Mouse (Mus musculus) hindbrain, embryonic 10.5 days (tissue): ENCODE data around the gene Ptbp1. TPM values are rescaled to one million over a fixed set of nuclear protein-coding genes. Genes with fewer than 3 reads are reported as not detected.

Source experiments
- DNase-seq: peaks from one replicate; pipeline ENCODE4 v3.0.0-alpha.2; 2017; ENCODE audit warnings: low spot score
- H3K27ac ChIP-seq: fragments of 300-500 bp; sonication (generic); 2 replicates; pipeline ENCODE4 v1.5.1; 2016; ENCODE audit warnings: mild to moderate bottlenecking, moderate library complexity
- H3K27me3 ChIP-seq: fragments of 300-500 bp; sonication (generic); 2 replicates; pipeline ENCODE4 v1.6.1; 2016; ENCODE audit warnings: mild to moderate bottlenecking; ENCODE audit not compliant: poor library complexity, insufficient read depth, severe bottlenecking
- H3K36me3 ChIP-seq: fragments of 300-500 bp; sonication (generic); 2 replicates; pipeline ENCODE4 v1.6.1; 2016; ENCODE audit warnings: mild to moderate bottlenecking, moderate library complexity
- H3K4me1 ChIP-seq: fragments of 300-500 bp; sonication (generic); replicated peaks from 2 replicates; pipeline ENCODE4 v1.6.1; 2016; ENCODE audit warnings: mild to moderate bottlenecking
- H3K4me3 ChIP-seq: fragments of 300-500 bp; sonication (generic); 2 replicates; pipeline ENCODE4 v1.5.1; 2016; ENCODE audit warnings: mild to moderate bottlenecking, moderate library complexity
- H3K9me3 ChIP-seq: fragments of 300-500 bp; sonication (generic); 2 replicates; pipeline ENCODE4 v1.6.1; 2016; ENCODE audit warnings: mild to moderate bottlenecking, moderate library complexity
- WGBS: fragments of 180-500 bp; shearing (Covaris S2); methylation state at CpG from one replicate; pipeline ENCODE4 v1.1.7; 2016; 5-methylcytosine and 5-hydroxymethylcytosine counted together
- polyA plus RNA-seq: library from polyadenylated mRNA; unstranded; fragments of >200 nt; fragmentation: Nextera tagmentation; extraction: Ambion mirVana; gene quantifications from 2 replicates; pipeline ENCODE4 v1.2.1, GENCODE M21; 2016

Ptbp1 gene
- polyA plus RNA-seq, 1 experiment from 2014 or later = 288 TPM

DNA sequence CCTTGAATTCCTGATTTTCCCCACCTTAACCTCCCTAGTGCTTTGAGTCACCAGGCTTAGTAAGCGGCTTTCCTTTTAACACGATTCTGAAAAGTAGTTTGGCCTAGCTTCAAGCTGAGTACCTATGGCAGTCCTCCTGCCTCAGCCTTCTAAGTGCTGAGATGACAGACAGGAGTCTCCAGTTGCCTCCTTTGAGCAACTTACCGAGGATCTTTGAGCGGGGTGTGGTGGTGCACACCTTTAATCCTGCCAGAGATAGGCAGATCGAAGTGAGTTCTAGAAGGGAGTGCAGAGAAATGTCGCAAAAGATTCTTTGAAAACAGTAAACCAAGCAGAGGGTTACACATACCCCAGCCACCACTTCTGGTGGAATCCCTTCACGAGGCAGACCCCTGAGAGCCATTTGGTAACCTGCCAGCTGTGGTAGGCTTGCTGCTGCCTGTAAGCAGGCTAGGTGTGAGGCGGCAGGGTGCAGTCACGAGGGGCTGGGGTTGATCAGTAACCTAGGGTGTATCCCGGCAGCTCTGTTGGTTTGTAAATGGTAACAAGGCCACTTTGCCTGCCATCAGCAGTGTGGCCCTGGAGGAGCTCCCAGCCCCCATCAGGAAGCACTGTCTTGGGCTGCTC is 1.4 kb downstream of the Ptbp1 start:
- Histone ChIP-seq H3K27me3 (no peaks in the 10 kb centered on the region), H3K9me3 (no peaks in the 10 kb centered on the region), H3K36me3 (peaks cover 57% of the 10 kb centered on the region), H3K4me3 (peak overlapping the region; percentile 98), H3K4me1 (peaks cover 66% of the 10 kb centered on the region), H3K27ac (peak overlapping the region; percentile 100)
- WGBS = 8% methylated on average over 10 of the region's 10 CpGs
- DNase-seq = no peak

DNA sequence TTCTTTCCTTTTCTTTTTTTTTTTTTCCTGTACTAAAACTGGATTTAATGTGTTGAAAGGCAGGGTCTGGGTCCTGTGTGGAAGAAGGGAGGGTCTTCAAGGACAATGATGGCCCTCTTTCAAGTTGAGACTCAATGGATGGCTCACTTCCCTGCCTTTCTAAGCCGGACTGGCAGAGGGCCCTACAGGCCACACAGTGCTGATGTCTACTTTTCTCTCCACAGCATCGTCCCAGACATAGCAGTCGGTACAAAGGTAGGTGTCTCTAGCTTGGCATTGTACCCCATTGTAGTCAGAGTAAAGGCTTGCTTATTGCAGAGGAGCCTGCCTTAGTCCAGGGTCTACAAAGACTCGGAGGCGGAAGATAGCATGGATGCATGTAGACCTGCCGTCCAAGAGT is 2.1 kb downstream of the Ptbp1 start:
- peak overlapping the region; percentile 98 for H3K4me3 ChIP-seq
- 62% methylated on average over 6 of the region's 6 CpGs for WGBS
- DNase-seq = no peak
- no peaks in the 10 kb centered on the region for H3K27me3 ChIP-seq
- H3K9me3 ChIP-seq = no peaks in the 10 kb centered on the region
- peaks cover 69% of the 10 kb centered on the region for H3K4me1 ChIP-seq
- H3K36me3 ChIP-seq = peaks cover 58% of the 10 kb centered on the region
- peak overlapping the region; percentile 100; the same call in 1 of the 2 replicates for H3K27ac ChIP-seq

DNA sequence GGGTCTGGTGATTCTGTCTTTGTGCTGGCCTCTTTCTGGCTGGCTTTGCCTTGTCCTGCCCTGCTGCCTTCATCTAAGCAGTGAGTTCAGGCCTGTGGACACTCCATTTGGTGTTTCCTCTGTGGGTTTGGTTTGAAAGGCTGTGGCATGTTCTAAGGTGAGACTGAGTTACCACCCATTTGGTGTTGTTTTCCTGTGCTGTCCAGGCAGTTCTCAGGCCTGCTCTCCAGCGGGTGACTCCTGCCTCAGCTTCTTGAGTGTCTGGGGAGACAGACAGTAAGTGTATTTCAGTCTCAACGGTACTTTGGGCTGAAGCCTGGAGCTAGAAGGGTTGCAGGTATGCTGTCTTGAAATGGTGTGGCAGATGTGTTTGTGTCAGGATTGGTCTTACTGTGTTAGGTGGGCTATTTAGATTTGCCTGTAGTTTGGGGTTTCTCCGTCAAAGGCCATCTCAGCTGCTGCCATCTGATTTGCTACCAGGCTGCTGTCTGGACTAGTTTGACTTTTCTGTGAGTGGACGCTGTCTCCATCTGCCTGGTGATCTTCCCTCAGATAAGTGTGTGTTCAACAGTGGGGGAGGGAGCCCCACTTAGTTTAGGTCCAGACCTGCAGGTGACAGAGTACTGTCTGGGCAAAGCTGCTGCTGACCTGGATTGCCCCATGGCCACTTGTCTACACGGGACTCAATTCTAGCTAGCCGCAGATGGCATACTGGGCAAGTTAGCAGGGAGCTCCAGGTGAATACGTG is 2.7 kb downstream of the Ptbp1 start:
- Histone ChIP-seq H3K9me3 (no peaks in the 10 kb centered on the region), H3K4me3 (peak overlapping the region; percentile 98), H3K27me3 (no peaks in the 10 kb centered on the region), H3K36me3 (peaks cover 64% of the 10 kb centered on the region), H3K27ac (peak overlapping the region; percentile 100), H3K4me1 (peaks cover 64% of the 10 kb centered on the region)
- 74% methylated on average over 7 of the region's 7 CpGs for WGBS
- no peak for DNase-seq

DNA sequence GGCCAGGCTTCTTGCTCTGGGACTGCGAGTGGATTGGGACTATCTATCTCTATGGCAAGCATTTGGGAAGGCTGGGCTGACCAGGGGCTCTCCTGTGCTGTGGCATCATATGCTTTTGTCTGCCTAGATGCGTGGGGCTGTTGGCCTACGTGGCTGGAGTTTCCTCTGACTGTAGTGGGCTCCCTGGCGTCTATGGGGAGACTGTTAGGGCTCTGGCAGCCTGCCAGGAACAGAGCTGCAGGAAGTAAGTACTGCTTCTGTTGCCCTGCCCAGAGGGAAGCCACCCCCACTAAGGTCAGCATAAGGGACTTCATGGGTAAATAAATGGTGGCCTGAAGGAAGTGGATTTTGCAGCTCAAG is 3.2 kb downstream of the Ptbp1 start:
- DNase-seq = no peak
- H3K36me3 ChIP-seq = peaks cover 70% of the 10 kb centered on the region
- WGBS = 60% methylated on average over 4 of the region's 4 CpGs
- H3K27ac ChIP-seq = peak overlapping the region; percentile 100
- peaks cover 59% of the 10 kb centered on the region for H3K4me1 ChIP-seq
- no peaks in the 10 kb centered on the region for H3K27me3 ChIP-seq
- H3K4me3 ChIP-seq = peak overlapping the region; percentile 98
- H3K9me3 ChIP-seq = no peaks in the 10 kb centered on the region

DNA sequence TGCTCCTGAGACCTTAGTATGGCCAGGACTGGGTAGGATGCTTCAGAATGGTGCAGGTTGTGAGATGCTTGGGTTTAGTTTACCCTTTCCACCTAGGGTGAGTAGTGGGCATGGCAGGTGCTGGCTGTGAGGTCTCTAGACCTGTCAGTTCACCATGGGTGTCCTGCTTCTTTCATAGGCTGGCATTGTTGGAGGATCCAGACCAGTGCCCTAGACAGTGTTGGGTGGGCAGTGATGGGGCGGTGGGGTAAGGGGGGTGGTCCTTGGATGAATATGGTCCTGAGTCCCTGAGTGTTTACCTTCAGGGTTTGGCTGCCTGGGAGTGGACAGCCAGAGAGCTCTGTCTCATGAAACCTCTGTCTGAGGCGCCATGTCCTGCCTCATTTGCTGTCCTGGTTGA is 3.7 kb downstream of the Ptbp1 start:
- H3K27ac ChIP-seq = peak overlapping the region; percentile 100; the same call in 1 of the 2 replicates
- 90% methylated on average over 2 of the region's 2 CpGs for WGBS
- H3K9me3 ChIP-seq = no peaks in the 10 kb centered on the region
- H3K36me3 ChIP-seq = peaks cover 74% of the 10 kb centered on the region
- no peaks in the 10 kb centered on the region for H3K27me3 ChIP-seq
- peak overlapping the region; percentile 98 for H3K4me3 ChIP-seq
- no peak for DNase-seq
- H3K4me1 ChIP-seq = peaks cover 54% of the 10 kb centered on the region

DNA sequence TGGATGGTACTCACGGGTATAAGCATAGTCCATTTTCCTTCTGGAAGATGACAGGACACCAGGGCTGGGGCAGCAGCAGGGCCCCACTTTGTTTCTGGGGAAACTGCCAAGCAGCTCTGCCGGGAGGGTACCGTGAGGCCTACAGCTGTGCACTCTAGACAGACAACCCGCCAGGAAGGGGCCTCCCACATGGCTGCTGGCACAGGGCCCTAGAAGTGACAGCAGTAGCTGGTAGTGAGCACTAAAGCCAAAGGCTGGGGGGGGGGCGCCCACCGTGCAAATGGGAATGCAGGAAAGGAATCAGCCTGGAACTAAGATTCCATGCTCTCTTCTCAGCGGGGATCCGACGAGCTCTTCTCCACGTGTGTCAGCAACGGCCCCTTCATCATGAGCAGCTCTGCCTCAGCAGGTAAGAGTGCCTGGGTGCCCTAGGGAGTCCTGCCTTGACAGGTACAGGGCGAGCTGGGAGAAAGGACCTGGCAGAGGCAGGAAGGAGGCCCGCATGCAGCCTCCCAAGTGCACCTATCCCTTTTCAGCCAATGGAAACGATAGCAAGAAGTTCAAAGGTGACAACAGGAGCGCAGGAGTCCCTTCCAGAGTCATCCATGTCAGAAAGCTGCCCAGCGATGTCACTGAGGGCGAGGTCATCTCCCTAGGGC is 4.3 kb downstream of the Ptbp1 start:
- no peak for DNase-seq

DNA sequence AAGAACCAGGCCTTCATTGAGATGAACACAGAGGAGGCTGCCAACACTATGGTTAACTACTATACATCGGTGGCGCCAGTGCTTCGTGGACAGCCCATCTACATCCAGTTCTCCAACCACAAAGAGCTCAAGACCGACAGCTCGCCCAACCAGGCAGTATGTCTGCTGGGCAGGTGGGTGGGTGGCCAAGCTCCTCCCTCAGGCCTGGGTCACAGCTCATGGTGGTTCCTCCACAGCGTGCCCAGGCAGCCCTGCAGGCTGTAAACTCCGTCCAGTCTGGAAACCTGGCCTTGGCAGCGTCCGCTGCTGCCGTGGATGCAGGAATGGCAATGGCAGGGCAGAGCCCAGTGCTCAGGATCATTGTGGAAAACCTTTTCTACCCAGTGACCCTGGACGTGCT is 4.9 kb downstream of the Ptbp1 start:
- Histone ChIP-seq H3K27ac (no peak overlapping the region), H3K4me3 (no peak overlapping the region), H3K9me3 (no peaks in the 10 kb centered on the region), H3K27me3 (no peaks in the 10 kb centered on the region), H3K36me3 (peaks cover 87% of the 10 kb centered on the region), H3K4me1 (peaks cover 49% of the 10 kb centered on the region)
- 91% methylated on average over 11 of the region's 11 CpGs for WGBS
- DNase-seq = no peak

More for the DNA sequence above, 4.3 kb downstream of the Ptbp1 start:
- Histone ChIP-seq H3K4me3 (peak overlapping the region; percentile 98; the same call in 1 of the 2 replicates), H3K27ac (no peak overlapping the region), H3K36me3 (peaks cover 81% of the 10 kb centered on the region), H3K27me3 (no peaks in the 10 kb centered on the region), H3K9me3 (no peaks in the 10 kb centered on the region), H3K4me1 (peaks cover 49% of the 10 kb centered on the region)
- WGBS = 74% methylated on average over 17 of the region's 17 CpGs

DNA sequence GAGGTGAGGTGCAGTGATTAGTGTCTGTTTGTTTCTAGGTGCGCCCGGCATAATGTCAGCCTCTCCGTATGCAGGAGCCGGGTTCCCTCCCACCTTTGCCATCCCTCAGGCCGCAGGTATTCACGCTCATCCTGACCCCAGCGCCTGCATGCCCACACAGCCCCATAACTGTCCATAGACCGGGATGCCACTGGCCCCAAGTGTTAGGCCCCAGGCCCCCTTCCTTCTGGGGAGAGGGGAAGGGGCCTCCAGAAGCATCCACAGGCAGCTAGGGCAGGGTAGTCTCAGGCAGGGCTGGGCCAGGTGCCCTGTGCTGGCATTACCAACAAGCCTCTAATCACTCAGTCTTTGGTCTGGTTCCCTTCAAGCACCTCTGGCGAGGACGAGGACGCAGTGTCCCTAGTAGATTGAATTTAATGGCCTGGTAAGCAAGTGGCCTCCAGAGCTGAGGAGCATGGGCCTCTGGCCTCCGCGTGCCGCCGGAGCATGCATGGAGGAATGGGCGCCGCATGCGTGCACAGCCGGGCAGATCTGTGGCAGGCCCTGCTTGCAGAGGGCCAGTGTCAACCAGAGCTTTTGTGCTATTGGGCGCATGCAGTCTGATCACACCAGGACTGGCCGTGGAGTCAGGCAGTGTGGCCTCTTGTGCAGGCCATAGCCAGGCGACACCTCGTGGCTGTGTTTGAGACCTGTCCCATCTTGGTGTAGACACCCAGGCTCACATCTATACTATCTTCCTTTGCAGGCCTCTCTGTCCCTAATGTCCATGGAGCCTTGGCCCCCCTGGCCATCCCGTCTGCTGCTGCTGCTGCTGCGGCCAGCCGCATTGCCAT is 6.1 kb downstream of the Ptbp1 start:
- peaks cover 55% of the 10 kb centered on the region for H3K4me1 ChIP-seq
- no peak overlapping the region for H3K27ac ChIP-seq
- H3K9me3 ChIP-seq = no peaks in the 10 kb centered on the region
- 0 out of 2 replicates have a peak overlapping the region, but pooled peaks have one; percentile 2 for H3K4me3 ChIP-seq
- no peak for DNase-seq
- H3K27me3 ChIP-seq = no peaks in the 10 kb centered on the region
- WGBS = 95% methylated on average over 26 of the region's 26 CpGs
- H3K36me3 ChIP-seq = peaks cover 98% of the 10 kb centered on the region

DNA sequence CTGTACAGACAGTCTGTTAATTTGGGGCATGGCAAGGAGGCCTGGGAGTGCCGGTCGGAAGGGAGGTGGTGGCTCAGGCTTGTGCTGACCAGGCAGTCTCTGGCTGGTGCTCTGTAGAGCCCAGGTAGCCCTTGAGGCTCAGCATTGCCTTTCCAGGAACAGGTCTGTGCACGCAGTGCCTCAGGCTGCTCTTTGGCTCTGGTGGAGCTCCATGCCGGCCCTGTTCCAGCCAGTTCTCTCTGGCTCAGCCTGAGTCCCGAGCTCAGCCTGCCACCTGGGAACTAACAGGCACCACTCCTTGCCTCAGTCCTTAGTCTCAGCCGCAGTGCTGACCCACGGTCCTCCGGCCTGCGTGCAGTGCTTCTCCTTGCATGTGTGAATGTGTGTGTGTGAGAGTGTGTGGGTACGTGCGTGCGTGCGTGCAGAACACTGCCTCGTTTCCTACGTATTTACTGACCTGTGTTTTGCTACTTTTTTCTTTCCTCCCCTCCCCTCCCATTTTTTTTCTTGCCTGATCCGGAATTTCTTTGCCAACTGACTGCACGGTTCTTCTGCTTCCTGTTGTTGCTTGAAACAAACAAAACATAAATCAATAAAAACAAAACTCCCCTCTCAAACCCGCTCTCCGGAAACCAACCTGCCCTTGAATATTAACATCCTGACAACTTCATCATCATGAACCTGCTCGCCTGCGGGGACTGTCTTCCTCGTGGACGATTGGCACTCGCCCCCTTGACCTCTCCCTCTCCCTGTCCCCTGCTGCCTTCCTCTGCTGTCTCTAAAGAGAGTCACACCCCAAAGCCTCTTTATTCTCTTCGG is 7.2 kb downstream of the Ptbp1 start:
- Histone ChIP-seq H3K36me3 (peaks cover 100% of the 10 kb centered on the region), H3K27me3 (no peaks in the 10 kb centered on the region), H3K4me1 (peaks cover 55% of the 10 kb centered on the region), H3K4me3 (no peak overlapping the region), H3K27ac (no peak overlapping the region), H3K9me3 (no peaks in the 10 kb centered on the region)
- whole genome bisulfite sequencing = 86% methylated on average over 25 of the region's 25 CpGs
- DNase-seq = no peak

DNA sequence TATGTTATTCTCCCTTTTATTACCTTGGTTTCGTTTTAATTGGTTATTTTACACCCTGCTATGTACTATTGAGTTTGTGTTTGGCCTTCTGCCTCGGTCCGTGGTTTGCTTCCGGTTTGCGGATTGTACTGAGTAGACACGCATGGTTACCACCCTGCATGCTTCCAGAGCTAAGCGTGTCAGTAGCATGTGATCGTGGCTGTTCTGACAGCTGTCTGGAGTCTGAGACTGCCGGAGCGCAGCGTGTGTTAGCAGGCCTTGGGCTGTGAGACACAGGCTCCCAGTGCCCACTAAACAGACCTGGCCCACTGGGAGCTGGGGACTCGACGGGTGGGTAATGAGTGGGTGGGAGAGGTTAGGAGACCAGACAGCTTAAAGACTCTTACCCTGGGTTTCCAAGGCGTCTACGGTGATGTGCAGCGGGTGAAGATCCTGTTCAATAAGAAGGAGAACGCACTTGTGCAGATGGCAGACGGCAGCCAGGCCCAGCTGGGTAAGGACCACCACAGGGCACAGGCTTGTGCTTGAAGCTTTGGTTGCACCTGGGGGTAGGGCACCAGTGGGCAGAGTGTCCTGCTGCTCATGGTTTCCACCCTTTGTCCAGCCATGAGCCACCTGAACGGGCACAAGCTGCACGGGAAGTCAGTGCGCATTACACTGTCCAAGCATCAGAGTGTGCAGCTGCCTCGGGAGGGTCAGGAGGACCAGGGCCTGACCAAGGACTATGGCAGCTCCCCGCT is 8.0 kb downstream of the Ptbp1 start:
- no peaks in the 10 kb centered on the region for H3K27me3 ChIP-seq
- WGBS = 91% methylated on average over 23 of the region's 23 CpGs
- H3K4me1 ChIP-seq = peaks cover 52% of the 10 kb centered on the region
- no peak overlapping the region for H3K27ac ChIP-seq
- DNase-seq = no peak
- H3K4me3 ChIP-seq = no peak overlapping the region
- H3K9me3 ChIP-seq = no peaks in the 10 kb centered on the region
- H3K36me3 ChIP-seq = peaks cover 100% of the 10 kb centered on the region

DNA sequence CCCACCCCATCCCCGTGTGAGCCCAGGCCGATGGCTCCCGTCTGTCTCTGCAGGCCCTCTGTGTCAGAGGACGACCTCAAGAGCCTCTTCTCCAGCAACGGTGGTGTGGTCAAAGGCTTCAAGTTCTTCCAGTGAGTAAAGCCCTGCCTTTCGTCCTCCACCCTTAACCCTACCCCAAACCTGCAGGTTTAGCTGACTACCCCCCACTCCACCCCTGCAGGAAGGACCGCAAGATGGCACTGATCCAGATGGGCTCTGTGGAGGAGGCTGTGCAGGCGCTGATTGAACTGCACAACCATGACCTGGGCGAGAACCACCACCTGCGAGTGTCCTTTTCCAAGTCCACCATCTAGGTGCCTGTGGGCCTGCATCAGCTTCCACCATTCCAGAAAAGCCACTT is 8.7 kb downstream of the Ptbp1 start:
- Histone ChIP-seq H3K36me3 (peaks cover 98% of the 10 kb centered on the region), H3K9me3 (no peaks in the 10 kb centered on the region), H3K4me3 (no peak overlapping the region), H3K4me1 (peaks cover 49% of the 10 kb centered on the region), H3K27me3 (no peaks in the 10 kb centered on the region), H3K27ac (no peak overlapping the region)
- WGBS = 81% methylated on average over 10 of the region's 10 CpGs
- DNase-seq = no peak
